Mouse (Mus musculus) neural tube, embryonic 10.5 days (tissue): ENCODE measurements around the gene Slc34a2.

Experiments used
- DNase-seq: peaks from one replicate; pipeline ENCODE4 v3.0.0-alpha.2; 2017; ENCODE audit warnings: low spot score; ENCODE audit errors: extremely low spot score

The Slc34a2 gene

GRCm38 (mm10) chr5:53108668-53109067 is 70.8 kb downstream of the Slc34a2 start:
- DNase-seq, result no peak

GRCm38 (mm10) chr5:53110225-53110624 is 72.3 kb downstream of the Slc34a2 start:
- DNase-seq, result no peak

DNA sequence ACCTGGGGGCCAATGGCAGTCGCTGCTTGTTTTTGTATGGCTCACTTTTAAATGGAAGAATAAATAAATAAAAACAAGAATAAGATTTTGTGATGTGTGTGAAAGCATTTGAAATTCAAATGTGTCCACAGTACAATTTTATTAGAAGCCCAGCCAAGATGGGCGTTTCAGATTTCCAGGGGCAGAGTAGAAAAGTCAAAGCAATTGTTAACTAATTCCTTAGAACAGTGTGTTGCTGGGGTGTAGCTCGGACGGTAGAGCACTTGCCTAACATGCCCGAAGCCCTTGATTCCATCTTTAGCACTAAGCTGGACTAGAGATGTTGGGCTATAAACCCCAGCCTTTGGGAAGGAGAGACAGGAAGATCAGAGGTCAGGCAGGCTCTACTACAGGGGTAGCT is 73.2 kb downstream of the Slc34a2 start:
- no peak for DNase-seq

DNA sequence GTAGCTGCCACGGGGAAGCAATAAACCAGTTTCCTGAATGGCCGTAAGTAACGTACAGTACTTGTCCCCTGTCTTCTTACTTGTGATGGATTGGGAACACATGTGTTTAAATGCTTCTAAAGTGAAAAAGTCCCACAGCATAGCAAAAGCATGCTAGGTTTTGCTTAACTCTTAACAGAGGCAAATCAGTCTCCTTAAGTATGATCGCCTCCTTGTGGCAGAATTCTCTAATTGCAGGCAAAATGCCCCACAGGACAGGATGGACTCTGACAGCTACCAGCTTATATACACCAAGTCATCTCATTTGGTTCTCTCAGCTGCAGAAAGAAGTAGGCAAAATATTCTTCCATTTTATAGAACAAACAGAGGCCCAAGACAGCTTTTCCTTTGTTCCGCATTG is 75.1 kb downstream of the Slc34a2 start:
- DNase-seq, result no peak

GRCm38 (mm10) chr5:53114616-53115267 is 76.9 kb downstream of the Slc34a2 start:
- DNase-seq, result no peak

DNA sequence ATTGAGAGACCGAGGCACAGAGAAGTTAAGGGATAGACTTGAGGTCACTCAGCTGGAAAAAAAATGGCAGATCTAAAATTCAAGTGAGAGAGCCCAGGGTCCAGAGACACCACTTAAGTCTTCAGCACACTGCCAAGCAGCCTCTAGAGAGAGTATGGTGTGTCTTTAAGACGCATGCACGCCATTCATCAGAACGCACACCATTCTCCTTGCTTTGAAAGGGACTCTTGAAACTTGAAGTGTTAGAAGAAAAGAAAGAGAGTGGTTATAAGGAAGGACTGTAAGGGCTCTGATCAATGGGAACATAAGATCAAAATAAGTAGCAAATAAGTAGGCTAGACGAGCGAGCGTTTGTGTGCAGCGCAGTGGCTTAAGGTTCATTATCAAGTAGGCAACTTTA is 80.3 kb downstream of the Slc34a2 start:
- no peak for DNase-seq

- no peak for DNase-seq
These were observed 81.8 kb downstream of the Slc34a2 start for GRCm38 (mm10) chr5:53119689-53120088.
